Mouse (Mus musculus): ENCODE results near the gene Tmem80.

DNA sequence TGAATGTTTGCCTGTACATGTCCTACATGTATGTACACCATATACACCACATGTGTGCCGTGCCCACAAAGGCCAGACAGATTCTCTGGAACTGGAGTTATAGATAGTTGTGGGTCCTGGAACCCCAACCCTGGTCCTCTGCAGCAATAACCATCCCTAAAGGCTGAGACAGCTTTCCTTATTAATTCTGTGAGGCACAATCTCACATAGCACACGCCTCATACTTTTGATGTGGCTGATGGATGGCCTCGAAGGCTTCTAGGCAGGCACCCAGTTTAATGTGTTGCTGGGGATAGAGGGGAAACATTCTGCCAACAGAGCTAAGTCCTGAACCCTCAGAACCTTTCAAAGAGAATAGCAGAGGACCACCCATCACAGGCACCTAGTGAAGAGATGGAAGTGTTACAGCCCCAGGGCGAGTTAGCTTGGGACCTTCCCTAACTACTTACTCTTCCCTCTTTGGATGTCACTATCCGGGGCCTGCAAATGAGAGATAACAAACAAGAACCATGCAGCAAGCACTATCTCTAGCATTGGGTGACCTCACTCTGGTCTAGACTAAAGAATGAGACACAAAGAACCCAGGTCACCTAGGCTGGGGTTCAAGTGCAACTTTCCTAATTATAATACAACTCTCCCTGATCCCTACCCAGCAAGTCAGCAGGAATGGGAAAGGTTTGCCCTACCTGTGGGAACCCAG, 37.0 kb downstream of the Tmem80 start:
- no peak for TF ChIP-seq CTCF (IDR thresholded peaks at IDR 0.05; ENCODE audit: low read depth)
- no peak for TF ChIP-seq EP300 (IDR thresholded peaks at IDR 0.05; ENCODE audit: low read depth)

Measured in heart, postnatal 0 days (tissue).